8 mouse cellular contexts compared by ENCODE assay signal in genomic region chr5:113607941-113608431, GRCm38 (mm10). TPM values are rescaled to one million over a fixed set of nuclear protein-coding genes. Genes with fewer than 3 reads are reported as not detected.
DNase-seq lines count a peak whose midpoint lies in the region; ATAC-seq and TF ChIP-seq lines count a peak whose summit lies in the region.

No protein-coding gene starts in this region.

- no peak overlapping the region for H3K4me3 ChIP-seq in heart, embryonic 13.5 days
- H3K4me3 ChIP-seq in limb, embryonic 12.5 days (replicated peaks), result no peak overlapping the region
- H3K4me3 ChIP-seq in liver, postnatal 0 days (ENCODE audit: low read depth, low read length), result no peak overlapping the region

- TF ChIP-seq EP300 in liver, postnatal 0 days (IDR thresholded peaks at IDR 0.05; ENCODE audit: low read depth), result no peak

- peaks cover 20% of the 10 kb centered on the region for H3K4me1 ChIP-seq in heart, embryonic 13.5 days
- peaks cover 23% of the 10 kb centered on the region for H3K4me1 ChIP-seq in limb, embryonic 12.5 days (replicated peaks)
- no peaks in the 10 kb centered on the region for H3K4me1 ChIP-seq in liver, postnatal 0 days (ENCODE audit: insufficient read depth)

- peak overlapping the region; percentile 28; the same call in 1 of the 2 replicates for H3K27ac ChIP-seq in heart, embryonic 13.5 days (replicated peaks)
- peak overlapping the region; percentile 78 for H3K27ac ChIP-seq in limb, embryonic 12.5 days
- H3K27ac ChIP-seq in liver, postnatal 0 days (ENCODE audit: low read depth), result no peak overlapping the region

- DNase-seq in kidney, adult 18-20 months, result peak; percentile 24
- DNase-seq in kidney, adult 9 months, result no peak
- DNase-seq in brain, adult 2 months (ENCODE audit: low read depth, low spot score), result peak; percentile 63
- no peak for DNase-seq in liver, postnatal 0 days
- DNase-seq in frontal cortex, postnatal 10 days (ENCODE audit: low spot score in 2 of 2), result no peak
- no peak for DNase-seq in frontal cortex, postnatal 14 days (ENCODE audit: low spot score in 2 of 2)

- peaks cover 26% of the 10 kb centered on the region for H3K27me3 ChIP-seq in heart, embryonic 13.5 days (replicated peaks)
- H3K27me3 ChIP-seq in limb, embryonic 12.5 days, result no peaks in the 10 kb centered on the region
- no peaks in the 10 kb centered on the region for H3K27me3 ChIP-seq in liver, postnatal 0 days (ENCODE audit: insufficient read depth, low read length)

- TF ChIP-seq CTCF in liver, postnatal 0 days (IDR thresholded peaks at IDR 0.05; ENCODE audit: low read depth), result no peak

- 25% methylated on average over 13 of the region's 13 CpGs for WGBS in heart, embryonic 13.5 days
- 17% methylated on average over 13 of the region's 13 CpGs for WGBS in limb, embryonic 12.5 days
- WGBS in liver, postnatal 0 days (ENCODE audit: insufficient replicate concordance), result 22% methylated on average over 13 of the region's 13 CpGs

- H3K4me2 ChIP-seq in heart, embryonic 13.5 days, result no peak overlapping the region
- peak overlapping the region; percentile 11 for H3K4me2 ChIP-seq in limb, embryonic 12.5 days
- H3K4me2 ChIP-seq in liver, postnatal 0 days (ENCODE audit: low read depth, low read length), result no peak overlapping the region

- no peak overlapping the region for H3K9ac ChIP-seq in heart, embryonic 13.5 days
- peak overlapping the region; percentile 40; the same call in 1 of the 2 replicates for H3K9ac ChIP-seq in limb, embryonic 12.5 days (replicated peaks)
- H3K9ac ChIP-seq in liver, postnatal 0 days (replicated peaks), result no peak overlapping the region

- H3K9me3 ChIP-seq in heart, embryonic 13.5 days, result no peaks in the 10 kb centered on the region
- H3K9me3 ChIP-seq in limb, embryonic 12.5 days, result no peaks in the 10 kb centered on the region
- H3K9me3 ChIP-seq in liver, postnatal 0 days (ENCODE audit: low read length), result no peaks in the 10 kb centered on the region

- no peak for ATAC-seq in heart, embryonic 13.5 days (ENCODE audit: extremely low read depth, insufficient number of reproducible peaks, low FRiP score, low TSS enrichment)
- ATAC-seq in limb, embryonic 12.5 days (ENCODE audit: insufficient number of reproducible peaks, insufficient read depth, low FRiP score, low TSS enrichment, low read depth), result no peak
- no peak for ATAC-seq in liver, postnatal 0 days

- H3K36me3 ChIP-seq in heart, embryonic 13.5 days, result no peaks in the 10 kb centered on the region
- no peaks in the 10 kb centered on the region for H3K36me3 ChIP-seq in limb, embryonic 12.5 days
- H3K36me3 ChIP-seq in liver, postnatal 0 days (replicated peaks; ENCODE audit: insufficient read depth, low read length), result no peaks in the 10 kb centered on the region

RNA-seq across cellular contexts. Expression of gene Cmklr1, which starts 42.2 kb away (rescaled TPM):
- 1.8 and 2.8 TPM in 2 replicates for polyA plus RNA-seq in heart, embryonic 13.5 days (2015; fragmentation: Nextera tagmentation; extraction: Ambion mirVana)
- polyA plus RNA-seq in limb, embryonic 12.5 days (2016; fragmentation: Nextera tagmentation; extraction: Ambion mirVana), result 3.2 and 4.4 TPM in 2 replicates
- polyA plus RNA-seq in liver, postnatal 0 days (2015; fragmentation: Nextera tagmentation; extraction: Ambion mirVana), result 3.3 and 3.5 TPM in 2 replicates

Comparison
In these comparisons a context has a peak if more than half of its experiments do, and no peak if none do; other contexts are left out.
1. DNase-seq: peak in kidney, adult 18-20 months (single experiment) and brain, adult 2 months (single experiment); none in kidney, adult 9 months (single experiment), liver, postnatal 0 days (single experiment), frontal cortex, postnatal 10 days (0 of 2) and frontal cortex, postnatal 14 days (0 of 2).